Mouse (Mus musculus) WW6 (cell line): ENCODE measurements around the gene Tbc1d16.

ENCODE experiments used
- DNase-seq: peaks from one replicate; pipeline ENCODE4 v3.0.0-alpha.2; 2013; ENCODE audit warnings: low read depth, low spot score

Gene Tbc1d16

GRCm38 (mm10) chr11:119208870-119209370 lies 19.4 kb downstream of the Tbc1d16 start:
- no peak for DNase-seq

GRCm38 (mm10) chr11:119207986-119208385 lies 20.3 kb downstream of the Tbc1d16 start:
- DNase-seq = no peak

DNA sequence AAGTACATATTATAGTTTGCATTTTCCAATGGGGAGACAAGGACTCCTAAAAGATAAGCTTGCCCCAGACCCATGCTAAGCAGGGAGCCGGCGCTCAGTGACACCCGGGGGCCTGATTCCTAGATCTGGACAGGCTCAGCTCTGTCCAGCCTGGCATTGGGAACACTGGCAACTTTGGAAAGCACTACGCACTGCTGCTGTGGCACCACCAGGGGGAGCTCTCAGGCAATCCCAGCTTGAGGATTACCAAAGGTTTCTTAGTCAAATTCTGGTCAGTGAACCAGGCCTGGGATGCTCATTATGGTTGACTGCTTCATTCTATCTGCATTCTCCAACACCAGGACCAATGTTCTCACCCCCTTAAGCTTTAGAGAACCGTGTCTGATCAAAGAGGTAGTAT lies 21.7 kb downstream of the Tbc1d16 start:
- DNase-seq = no peak

- no peak for DNase-seq
These were observed 22.6 kb downstream of the Tbc1d16 start for GRCm38 (mm10) chr11:119205738-119206137.

DNA sequence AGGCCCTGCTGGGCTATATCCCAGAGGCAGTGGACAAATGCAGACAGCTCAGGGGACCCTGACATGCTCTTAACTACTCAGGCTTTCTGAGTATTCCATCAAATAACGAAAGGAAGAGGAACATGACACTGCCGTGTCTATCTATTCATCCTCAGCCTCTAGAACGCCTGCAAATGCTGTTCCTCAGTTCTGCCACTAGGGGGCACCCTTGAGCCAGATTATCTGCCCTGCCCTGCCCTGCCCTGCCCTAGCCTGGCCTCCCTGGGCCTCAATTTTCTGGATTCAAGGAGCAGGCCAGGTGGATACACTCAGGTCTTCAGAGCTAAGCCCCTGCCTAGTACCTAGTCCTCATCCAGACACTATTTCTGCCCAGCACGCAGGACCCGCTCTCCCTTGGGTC lies 24.9 kb downstream of the Tbc1d16 start:
- no peak for DNase-seq

GRCm38 (mm10) chr11:119199233-119199601 lies 29.1 kb downstream of the Tbc1d16 start:
- DNase-seq = no peak

- no peak for DNase-seq
These were observed 29.6 kb downstream of the Tbc1d16 start for GRCm38 (mm10) chr11:119198564-119199232.

- no peak for DNase-seq
These were observed 30.4 kb downstream of the Tbc1d16 start for GRCm38 (mm10) chr11:119197618-119198563.

DNA sequence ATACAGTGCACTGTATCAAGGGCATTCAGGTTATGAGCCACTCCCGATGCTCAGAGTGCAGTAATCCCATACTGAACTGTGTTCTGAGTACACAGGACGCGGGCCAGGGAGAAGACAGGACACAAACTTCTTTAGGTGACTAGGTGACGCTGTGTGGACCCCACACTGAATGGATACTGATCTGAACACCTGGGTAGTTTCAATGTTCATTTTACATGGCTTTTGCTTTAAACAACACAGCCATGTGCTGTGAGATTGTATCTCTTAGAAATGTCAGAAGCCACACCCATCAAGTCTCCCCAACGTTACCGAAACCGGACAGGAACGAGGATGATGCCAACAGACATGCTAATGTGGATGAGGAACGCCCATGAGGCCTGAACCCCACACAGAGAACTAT lies 35.7 kb downstream of the Tbc1d16 start:
- DNase-seq = no peak

DNA sequence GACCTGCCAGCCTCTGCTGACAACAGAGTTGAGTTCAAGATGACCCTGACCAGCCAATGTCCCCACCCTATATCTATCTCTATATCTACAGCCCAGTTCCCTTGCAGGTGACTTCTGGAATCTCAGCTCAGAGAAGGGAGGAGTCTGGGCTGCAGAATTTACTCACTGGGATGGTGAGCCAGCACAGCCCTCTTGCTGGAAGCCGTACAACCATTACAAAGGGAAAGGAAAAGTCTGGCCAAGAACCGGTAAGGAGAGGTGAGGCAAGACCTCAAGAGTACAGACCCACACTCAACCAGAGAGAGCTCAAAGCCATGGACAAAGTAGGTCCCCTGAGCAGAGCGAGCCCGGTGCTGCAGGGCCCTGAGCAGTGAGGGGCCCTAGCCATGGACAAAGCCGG lies 36.1 kb downstream of the Tbc1d16 start:
- DNase-seq = no peak

DNA sequence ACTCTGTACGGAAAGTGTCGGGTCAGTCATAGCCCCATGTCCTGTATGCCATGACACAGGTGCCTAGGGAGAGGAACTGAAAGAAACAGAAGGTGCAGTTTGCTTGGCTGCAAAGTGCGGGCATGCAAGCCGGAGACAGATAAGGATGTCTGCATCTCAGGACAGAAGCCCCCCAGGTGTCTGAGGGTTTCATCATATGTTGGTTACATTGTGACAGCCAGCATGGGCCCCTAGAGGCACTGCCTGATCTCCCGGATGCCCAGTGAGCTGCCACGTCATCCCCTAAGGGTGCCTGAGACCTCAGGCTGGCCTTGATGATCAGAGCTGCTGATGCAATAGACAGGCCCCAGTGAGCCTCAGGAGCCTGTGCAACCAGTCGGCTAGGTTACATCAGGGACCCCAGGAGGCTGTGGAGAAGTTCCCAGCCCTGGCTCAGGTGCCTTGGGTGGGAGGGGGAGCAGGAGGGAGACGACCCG lies 36.7 kb downstream of the Tbc1d16 start:
- DNase-seq = no peak

GRCm38 (mm10) chr11:119190498-119190897 lies 37.8 kb downstream of the Tbc1d16 start:
- DNase-seq = no peak

DNA sequence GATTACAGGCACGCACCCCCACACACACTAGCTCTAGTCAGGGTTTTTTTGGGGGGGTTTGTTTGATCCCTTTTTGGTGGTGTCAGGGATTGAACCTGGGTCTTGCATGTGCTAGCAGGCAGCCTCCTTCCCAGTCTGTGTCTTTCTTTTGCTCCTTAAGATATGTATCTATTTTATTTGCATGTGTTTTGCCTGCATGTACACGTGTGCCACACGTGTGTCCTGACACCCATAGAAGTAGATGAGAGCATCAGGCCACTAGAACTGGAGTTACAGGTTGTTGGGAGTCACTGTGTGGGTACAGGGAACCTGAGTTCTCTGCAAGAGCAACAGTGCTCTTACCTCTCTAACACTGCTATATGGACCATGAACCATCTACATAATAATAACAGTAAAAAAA lies 39.0 kb downstream of the Tbc1d16 start:
- DNase-seq = no peak

- DNase-seq = no peak
These were observed 39.9 kb downstream of the Tbc1d16 start for GRCm38 (mm10) chr11:119188389-119188788.

GRCm38 (mm10) chr11:119187800-119188197 lies 40.5 kb downstream of the Tbc1d16 start:
- DNase-seq = no peak

DNA sequence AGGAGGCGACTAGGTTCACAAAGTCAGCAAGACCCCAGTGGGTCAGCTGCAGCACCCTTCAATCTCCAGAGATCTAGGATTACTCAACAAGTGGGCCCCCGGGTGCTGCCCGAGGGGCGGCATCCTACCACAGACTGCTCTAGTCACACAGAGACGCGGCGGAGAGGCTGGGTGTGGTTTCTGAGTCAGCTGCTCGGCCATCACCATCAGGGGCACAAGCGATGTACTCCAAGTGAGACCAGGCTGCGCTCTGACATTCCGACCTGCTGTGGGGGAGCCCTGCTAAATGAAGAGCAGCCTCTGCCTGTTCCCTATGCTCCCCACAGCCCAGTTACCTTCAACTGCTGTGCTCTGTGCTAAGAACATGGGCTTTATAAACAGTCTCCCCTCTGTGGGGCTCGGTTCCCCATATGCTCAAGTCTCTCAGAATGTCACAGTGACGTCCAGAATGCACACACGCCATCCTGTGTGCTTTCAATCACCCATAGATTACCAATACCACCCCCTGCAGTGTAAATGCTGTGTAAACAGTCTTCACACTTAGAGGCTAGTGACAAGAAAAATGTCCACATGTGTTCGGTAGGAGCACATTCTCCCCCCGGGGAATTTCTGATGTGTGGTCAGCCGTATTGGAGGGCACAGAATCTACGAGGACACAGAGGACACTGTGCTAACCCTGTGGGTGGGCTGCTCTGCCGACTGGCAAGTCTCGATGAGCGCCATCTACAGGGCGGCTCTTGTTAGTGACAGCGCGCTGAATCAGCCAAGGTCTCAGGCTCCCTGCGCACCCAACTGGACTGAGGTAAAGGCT lies 41.1 kb downstream of the Tbc1d16 start:
- DNase-seq = no peak

- no peak for DNase-seq
These were observed 41.9 kb downstream of the Tbc1d16 start for GRCm38 (mm10) chr11:119186381-119186780.

DNA sequence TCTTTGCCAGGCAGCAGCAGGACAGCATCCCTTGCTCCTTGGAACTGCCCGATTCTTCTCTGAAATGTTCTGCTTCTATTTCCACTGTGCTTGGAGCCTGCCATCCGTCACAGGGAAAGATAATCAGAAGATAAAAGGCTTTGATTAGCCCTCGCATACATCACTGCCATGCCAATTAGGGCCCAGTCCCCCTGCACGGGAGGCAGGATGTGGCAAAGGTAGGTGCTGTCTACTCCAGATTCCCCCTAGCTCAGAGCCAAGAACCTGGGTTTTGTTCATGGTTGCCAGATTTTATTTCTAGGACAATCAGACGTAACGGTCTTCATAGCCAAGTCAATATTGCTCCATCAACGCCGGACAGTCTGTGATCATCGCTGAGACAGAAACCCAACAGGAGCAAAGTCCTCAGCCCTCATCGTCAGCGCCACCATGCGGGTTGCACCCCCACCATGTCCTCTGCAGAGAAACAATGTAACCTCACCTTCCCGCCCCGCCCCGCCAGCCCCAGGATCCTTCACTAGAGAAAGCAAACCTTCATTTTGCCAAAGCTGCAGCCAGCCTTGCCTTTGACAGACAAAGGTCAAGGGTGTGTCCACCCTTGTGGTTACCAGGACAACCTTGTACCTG lies 44.5 kb downstream of the Tbc1d16 start:
- DNase-seq = no peak

GRCm38 (mm10) chr11:119181861-119182395 lies 46.4 kb downstream of the Tbc1d16 start:
- no peak for DNase-seq

GRCm38 (mm10) chr11:119180824-119181582 lies 47.3 kb downstream of the Tbc1d16 start:
- DNase-seq = no peak
